Mouse (Mus musculus) layer of hippocampus, postnatal 36 days (tissue): ENCODE data around the gene Il18r1. TPM values are rescaled to one million over a fixed set of nuclear protein-coding genes. Genes with fewer than 3 reads are reported as not detected.

Experiments used
- DNase-seq, 2 experiments: peaks; one replicate each; pipeline ENCODE4 v3.0.0; 2022
- total RNA-seq, 2 experiments: library from RNA; stranded (reverse); gene quantifications; 2 replicates each; pipeline ENCODE4 v1.2.3; 2021

Il18r1 gene
- total RNA-seq, 2 experiments from 2014 or later: not detected

DNA sequence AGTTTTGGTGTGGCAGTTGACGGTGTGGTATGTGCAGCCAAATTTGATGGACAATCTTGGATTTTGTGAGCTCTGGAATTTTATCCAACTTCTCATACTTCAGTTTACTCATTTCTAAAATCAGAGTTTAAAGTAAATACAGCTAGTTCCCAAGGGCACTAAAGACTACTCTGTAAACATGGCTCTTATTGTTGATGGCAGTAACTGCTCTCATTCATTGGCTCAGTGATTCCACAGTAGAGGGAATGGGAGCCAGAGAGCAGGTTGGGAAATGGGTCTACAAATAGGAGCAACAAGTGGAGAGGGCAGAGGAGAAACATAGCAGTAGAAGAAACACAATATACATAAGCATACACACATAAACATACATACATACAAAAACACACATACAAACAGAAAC is 34.4 kb downstream of the Il18r1 start:
- no peak for DNase-seq

- DNase-seq: no peak
Measured at GRCm38 (mm10) chr1:40501126-40501525, 35.8 kb downstream of the Il18r1 start.

- no peak for DNase-seq
Measured at GRCm38 (mm10) chr1:40501546-40502398, 36.4 kb downstream of the Il18r1 start.

DNA sequence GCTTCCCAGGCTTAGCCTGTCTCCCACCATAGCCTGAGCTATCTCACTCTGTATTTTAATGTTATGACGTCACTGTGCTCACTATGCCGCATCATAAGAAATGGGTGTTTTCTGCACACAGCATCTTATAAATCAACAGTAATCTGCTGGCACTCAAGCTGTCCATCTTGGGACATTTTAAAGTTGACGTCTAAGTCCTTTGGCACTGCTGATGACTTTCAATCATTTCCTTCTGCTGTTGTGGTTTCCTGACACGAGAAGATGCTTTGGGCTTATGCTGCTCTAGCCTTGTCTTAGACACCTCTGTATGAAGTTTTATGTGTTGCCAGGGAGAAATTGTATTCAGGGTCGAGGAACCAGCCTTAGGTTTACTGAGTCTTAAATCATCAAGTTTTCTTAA is 39.2 kb downstream of the Il18r1 start:
- no peak for DNase-seq

DNA sequence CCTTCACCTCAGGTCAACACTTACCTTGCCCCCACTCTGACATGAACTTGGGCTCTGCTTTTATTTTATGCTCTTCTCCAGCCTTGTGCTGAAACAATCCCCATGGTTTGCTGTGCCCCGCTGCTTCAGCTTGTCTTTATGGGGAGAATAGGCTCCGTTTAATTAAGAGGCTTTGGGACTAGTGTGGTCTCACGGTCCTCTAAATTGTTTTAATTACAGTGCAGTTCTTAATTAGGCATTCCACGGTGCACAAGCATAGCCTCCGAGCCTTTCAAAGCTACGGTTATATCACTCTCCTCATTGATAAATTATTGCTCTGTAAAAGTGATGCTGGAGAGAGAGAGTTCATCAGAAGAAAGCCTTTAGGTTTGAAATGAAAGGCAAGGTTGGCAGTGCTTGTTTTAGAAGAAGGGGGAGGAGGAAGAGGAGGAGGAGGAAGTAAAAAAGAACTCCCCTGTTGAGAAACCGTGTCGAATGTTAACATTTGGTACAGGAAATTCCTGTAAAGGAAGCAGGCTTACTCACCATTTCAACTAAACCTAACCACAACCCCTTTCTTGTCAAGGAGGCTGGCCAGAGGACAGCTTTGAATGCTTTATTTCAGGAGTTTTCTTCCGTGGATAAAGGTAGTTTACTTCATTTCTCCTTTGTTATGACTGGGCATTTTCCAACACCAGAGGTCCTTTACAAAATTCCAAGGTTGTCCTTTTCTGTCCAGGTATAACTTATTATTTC is 49.7 kb downstream of the Il18r1 start, which contains the start of gene Il18rap:
Il18rap (plus strand) TSS at position 512 of the 735 bp plus-strand sequence.
- no peak for DNase-seq

- no peak for DNase-seq
Measured at GRCm38 (mm10) chr1:40516364-40516763, 51.0 kb downstream of the Il18r1 start.

- DNase-seq: no peak
Measured at GRCm38 (mm10) chr1:40522918-40523317, 57.6 kb downstream of the Il18r1 start.

GRCm38 (mm10) chr1:40523971-40524722 is 58.8 kb downstream of the Il18r1 start:
- DNase-seq: no peak

- DNase-seq: no peak
Measured at GRCm38 (mm10) chr1:40529287-40529686, 63.9 kb downstream of the Il18r1 start.

GRCm38 (mm10) chr1:40537577-40537976 is 72.2 kb downstream of the Il18r1 start:
- DNase-seq: no peak

DNA sequence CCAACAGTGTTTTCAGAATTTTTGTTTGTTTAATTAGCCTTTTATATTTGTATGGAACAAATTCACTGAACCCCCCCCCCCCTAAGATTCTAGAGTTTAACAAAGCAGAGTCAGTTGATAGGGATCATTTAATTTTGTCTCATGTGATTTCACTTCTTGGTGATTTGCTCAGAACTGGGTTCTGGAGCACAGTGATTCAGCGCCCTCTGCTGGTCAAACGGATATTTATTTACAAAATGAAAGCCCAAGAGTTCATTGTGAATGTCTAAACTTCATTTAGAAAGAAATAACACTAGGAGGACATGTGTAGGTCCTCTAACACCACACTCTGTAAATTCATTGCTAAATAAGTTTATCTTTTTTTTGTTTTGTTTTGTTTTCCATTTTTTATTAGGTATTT is 79.3 kb downstream of the Il18r1 start:
- peak in 1 of 2 experiments; percentile 26 for DNase-seq

- DNase-seq: no peak
Measured at GRCm38 (mm10) chr1:40546645-40547044, 81.3 kb downstream of the Il18r1 start.

GRCm38 (mm10) chr1:40547064-40547572 is 81.8 kb downstream of the Il18r1 start:
- DNase-seq: no peak

DNA sequence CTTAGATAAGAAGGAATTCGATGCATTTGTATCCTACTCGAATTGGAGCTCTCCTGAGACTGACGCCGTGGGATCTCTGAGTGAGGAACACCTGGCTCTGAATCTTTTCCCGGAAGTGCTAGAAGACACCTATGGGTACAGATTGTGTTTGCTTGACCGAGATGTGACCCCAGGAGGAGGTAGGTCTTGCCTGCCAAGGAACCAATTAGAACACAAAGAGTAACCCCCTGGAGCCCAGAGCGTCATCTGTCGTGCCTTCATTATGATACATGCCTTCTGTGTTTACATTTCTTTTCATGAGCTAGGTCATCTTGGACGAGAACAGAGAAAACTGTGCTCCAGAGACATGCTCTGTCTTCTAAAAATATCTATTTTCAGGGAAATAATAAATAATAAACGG is 82.4 kb downstream of the Il18r1 start:
- DNase-seq: no peak

Other genes with a start within 250 kb of the Il18r1 start
- gene Il1r1, start 240.5 kb upstream of the Il18r1 start, total RNA-seq: 10 to 100 TPM in 1 of 2 experiments, 1 to 10 TPM in 1; 8.8 to 12.0 TPM
- under 1 TPM; 0.42 to 0.61 TPM for gene Il1rl2, start 140.9 kb upstream of the Il18r1 start, total RNA-seq
- gene Il1rl1, start 36.0 kb upstream of the Il18r1 start, total RNA-seq: under 1 TPM; 0.07 to 0.08 TPM
- gene Il18rap, start 49.8 kb downstream of the Il18r1 start, total RNA-seq: under 1 TPM; 0.12 to 0.13 TPM
- gene Slc9a4, start 114.5 kb downstream of the Il18r1 start, total RNA-seq: 10 to 100 TPM; 19.5 to 22.2 TPM
- gene Slc9a2, start 215.0 kb downstream of the Il18r1 start, total RNA-seq: 10 to 100 TPM; 25.1 to 28.4 TPM